Mouse (Mus musculus): Measurements from ENCODE around the gene Mtg1.
"Not testable (repeated sequence)": the region's sequence is repeated elsewhere in the genome, so short reads cannot be mapped to it uniquely, and the experiment has no call there.

The Mtg1 gene

DNA sequence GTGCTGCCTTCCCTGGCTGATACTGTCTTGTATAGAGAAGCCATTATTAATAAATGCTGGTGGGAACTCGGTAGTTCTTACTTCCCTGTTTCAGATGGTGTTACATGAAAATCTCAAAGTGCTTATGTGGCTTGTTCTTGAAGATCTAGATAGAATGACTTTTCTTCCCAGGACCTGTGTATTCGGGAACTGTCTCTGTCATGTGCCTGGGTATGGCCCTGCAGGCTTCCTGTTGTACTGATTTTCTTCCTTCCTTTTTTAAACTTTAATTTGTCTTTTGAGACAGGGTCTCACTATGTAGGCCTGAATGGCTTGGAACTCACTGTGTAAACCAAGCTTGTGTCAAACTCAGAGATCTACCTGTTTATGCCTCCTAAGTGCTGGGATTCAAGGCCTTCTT lies 9.5 kb upstream of the Mtg1 start:
- no peak for DNase-seq

DNA sequence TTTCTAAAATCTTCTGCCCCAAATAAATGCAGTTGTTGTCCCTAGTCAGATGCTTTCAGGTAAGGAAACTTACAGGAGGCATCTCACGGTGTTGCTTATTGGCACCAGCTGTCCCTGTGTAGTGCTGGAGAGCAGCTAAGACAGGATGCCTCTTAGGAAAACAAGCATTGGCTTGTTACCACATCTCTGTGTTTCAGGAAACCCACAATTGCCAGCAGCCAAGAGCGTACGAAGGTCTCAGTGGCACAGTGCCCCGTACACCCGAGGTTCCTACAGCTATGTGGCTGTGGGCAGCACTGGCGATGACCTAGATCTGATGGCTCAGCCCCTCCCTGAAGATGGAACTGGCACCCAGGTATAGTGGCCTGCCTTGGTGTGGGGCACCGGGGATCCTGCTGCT lies 5.2 kb upstream of the Mtg1 start:
- DNase-seq, result peak in 1 of 2 experiments; percentile 8

DNA sequence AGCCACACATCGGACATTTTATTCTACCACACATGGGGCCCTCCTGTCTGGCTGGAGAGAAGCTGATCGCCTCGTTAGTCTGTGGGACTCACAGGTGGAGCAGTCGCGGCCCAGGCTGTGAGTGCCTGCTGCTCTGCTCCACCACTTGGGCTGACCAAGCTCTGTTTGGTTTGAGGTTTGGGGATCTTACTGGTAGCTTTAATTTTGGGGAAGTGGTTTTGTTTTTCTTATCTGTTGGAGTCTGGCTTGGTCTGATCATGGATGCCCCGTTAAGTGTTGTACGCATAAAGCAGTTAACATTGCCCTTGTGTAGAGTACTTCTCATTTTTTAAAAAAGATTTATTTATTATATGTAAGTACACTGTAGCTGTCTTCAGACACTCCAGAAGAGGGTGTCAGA lies 3.3 kb upstream of the Mtg1 start:
- not testable (repeated sequence) for DNase-seq

DNA sequence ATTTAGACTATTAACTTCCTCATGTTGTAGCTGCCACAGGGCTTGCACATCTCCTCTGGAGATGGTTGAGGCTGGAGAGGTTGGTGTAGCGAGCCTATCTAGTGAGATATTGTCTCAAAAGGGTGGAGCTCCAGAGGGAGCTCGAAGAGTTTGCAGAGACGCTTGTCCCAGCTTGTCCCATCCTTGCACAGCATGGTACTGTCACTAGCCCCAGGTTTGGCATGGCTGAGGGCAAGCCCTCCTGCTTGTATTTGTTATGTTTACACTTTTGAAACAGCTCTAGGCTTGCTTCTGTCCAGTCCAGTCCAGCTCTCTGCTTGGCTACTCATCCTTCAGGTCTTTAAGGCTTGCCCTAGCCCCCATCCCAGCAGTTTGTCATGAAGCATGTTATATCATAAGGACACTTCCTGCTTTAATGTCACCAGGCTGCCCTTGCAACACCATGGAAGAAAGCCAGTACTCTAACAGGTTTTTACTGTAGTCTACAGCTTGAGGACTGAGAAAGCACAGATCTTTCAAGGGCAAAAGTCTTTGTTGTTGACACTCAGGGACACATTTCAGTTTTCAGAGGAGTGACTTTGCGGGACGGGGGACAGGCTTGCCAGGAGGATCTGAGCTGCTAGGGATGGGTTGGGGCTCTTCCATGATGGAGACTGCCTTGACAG lies 2.1 kb upstream of the Mtg1 start:
- DNase-seq, result peak in 1 of 2 experiments; percentile 15

DNA sequence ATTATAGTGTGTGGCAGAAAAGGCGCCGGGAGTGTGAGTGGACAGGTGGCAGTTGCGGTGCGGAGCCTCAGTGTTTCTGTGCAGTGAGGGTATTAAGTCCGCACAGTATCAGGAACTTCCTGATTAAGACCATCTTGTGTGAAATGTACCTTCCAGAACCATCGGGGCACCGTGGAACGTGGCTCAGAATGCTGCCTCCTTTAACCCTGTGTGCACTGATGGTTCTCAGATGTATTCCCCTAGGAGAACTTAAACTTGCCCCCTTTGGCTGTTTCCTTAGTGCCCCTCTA lies 602 bp downstream of the Mtg1 start:
- no peak for DNase-seq

DNA sequence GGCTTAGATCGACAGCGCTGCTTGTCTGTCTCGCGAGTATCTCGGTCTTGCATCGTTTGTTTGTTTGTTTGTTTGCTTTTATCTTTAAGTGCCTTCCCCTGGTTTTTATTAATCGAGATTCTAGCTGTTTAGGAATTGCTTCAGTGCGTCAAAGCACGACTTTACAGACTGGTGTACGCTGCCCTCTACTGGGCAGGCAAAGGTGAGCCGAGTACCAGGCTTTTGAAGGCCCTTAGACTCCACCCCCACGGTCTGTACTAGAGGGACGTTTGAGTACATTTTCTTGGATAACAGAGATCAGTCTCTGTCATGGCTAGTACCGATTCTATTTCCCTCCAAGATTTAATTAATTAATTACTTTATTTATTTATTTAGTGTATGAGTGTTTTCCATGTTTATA lies 4.0 kb downstream of the Mtg1 start:
- peak; percentile 77 to 79 for DNase-seq

DNA sequence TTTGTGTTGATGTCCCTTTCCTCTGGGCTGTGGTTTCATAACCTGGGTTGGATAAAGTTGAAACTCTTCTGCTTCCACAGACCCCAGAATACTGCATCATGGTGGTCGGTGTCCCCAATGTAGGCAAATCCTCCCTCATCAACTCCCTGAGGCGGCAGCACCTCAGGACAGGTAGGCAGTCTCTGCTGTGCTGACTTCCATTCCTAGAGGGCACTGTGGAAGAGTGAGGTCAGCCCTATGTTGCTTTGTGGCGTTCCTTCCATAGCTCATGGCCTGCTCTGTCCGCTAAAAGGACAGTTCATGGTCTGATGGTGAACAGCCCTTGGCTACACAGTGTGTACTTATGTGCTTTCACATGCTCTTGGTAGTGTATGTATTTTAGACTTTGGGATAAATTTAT lies 7.2 kb downstream of the Mtg1 start:
- DNase-seq, result no peak

DNA sequence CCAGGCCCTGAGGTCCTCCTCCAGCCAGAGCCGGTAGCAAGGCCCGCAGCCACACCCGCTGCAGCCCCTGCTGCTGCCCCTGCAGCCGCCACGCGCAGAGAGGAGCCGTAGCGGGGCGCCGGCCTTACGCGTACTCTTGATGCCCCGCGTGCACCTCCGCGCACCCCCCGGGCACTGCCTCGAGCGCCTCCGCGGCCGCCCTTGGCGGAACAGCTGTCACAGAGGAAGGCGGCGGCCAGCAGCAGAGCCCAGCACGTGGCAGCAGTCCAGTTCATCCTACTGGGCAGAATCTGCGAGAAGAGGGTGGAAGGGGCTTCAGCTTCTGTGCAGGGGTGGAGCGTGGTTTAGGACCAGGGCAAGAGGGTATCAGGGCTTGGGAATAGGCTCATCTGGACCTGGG lies 16.0 kb downstream of the Mtg1 start:
- DNase-seq, result no peak

DNA sequence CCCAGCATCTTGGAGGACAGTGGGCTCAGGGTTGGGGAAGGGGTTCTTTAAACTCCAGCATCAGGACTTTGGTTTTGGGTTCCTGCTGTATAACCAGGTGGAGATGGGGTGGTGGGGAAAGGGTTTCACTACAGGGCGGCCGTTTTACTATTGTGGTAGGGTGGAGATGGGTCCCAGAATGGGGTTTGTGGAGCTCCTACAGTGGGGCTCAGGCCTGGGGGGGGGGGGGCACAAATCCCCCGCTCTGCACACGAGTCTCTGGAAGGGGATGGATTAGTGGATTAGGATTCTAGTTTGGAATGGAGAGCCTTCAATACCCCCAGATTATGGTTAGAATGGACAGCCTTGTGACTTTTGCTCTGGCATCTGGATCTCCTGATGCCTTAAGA lies 16.5 kb downstream of the Mtg1 start:
- DNase-seq, result no peak

DNA sequence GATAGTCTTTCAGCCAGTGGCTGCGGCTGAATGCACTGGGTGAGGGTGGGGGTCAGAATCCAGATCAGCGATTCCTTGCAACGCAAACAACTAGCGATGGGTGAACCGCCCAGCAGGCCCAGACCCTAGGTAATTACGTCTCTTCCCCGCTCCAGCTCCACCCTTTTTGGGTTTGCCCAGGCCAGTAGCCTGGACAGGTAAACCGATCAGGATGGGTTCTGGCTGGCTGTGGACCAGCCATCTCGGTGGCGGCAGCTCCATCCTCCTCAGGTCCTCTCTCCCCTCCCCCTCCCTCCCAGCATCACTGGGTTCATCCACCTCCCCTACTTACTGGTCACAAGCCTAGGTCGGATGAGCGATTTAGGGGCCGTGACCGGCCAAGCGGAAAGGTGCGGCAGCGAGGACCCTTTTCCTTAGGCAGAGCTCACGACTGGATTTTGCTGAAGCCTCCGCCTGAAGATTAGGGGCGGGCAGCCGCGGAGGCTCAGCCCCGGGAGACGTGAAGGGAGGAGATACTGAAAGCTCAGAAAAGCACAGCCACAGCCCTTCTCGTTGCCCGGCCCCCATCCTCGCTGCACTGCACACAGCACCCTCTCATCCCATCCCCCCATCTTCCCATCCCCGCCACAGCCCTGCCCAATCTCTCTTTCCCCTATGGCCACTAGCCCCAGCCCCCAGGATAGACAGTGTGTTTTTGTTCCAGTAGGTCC lies 17.0 kb downstream of the Mtg1 start, which contains the start of gene Sprn:
Sprn (minus strand) TSS at position 660 of the 710 bp plus-strand sequence.
- no peak for DNase-seq

DNA sequence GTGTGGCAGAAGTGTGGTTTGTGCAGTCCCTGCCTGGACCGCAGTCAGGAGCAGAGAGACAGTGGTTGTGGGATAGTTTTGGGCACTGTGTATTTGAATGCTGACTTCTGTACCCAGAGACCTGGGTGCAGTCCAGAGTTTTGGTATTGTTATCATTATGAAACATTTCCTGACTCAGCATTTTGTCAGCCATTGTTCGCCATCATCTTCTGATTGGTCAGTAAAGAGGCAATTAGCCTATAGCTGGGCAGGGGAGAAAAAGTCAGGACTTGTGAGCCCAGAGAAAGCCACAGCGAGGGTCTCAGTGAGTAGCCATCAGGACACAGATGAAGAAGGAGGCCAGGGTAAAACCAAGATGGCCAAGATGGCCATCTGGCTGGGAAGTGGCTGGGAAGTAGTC lies 23.0 kb downstream of the Mtg1 start:
- DNase-seq, result no peak

DNA sequence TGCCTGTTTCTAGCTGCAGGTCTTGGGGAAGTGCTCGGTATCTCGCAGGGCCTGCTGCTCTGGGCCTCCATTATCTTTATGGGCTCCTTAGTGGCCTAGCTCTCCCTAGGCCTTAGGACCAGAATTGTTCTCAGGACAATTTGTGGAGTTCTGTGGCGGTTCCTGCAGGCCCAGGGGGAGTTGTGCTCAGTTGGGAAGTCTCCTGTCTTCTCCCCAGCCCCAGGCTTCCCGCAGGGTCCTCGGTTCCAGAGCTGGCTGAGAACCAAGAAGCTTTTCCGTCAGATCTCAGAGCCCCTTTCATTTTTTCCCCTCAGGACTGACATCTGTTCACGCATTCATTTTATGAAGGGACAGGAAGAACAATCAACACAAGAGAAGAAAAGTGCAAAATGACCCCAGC lies 27.3 kb downstream of the Mtg1 start, which contains the start of gene Olfr522:
Olfr522 (minus strand) TSS at position 101 of the 400 bp plus-strand sequence.
- DNase-seq, result no peak

DNA sequence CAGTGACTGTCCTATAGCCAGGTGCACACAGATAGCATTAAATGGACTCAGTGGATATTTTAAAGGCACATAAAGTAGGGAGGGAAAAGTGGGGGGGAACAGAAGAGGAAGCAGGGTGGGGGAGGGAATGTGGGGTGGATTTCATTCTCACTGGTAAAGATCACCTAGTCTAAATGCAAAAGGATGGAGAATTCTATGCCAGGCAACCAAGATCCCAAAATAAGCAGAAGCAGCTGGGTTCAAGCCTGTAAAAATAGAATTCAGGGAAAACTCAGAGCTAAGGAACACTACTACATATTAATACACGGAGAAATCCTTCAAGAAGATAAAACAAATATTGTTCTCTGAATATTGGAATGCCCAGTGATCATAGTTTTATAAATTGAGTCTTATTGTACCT lies 30.6 kb downstream of the Mtg1 start:
- DNase-seq, result no peak

DNA sequence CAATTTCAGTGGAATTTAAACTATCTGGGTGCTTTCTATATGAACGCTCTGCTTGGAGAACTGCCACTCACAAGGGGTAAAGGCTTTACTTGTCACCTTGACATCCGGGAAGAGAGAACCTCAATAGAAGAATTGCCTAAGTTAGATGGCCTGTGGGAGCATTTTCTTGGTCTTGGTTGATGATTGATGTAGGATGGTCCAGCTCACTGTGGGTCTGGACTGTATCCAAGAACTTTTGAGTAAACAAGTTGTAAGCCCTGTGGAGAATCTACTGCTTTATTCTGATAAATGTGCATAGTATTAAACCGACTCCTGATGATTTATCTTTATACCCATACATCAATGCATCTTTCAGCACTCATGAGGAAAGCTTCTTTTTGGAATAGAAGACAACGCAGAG lies 32.0 kb downstream of the Mtg1 start:
- DNase-seq, result no peak

DNA sequence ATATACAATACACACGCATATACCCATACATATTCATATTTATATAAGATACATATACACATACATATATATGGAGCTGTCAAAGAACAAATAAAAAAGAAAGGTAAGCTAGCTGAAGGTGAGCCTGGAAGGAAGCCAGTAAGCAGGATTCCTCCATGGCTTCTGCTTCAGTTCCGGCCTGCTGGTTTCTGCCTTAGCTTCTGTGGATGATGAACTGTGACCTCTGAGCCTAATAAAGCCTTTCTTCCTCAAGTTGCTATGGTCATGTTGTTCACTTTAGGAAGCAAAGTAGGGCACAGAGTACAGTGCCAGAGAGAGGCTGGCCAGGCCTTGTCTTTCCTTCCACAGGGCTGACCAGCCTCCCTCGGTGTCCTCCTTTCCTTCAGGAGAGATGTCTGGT lies 33.5 kb downstream of the Mtg1 start:
- DNase-seq, result peak; percentile 8 to 55

DNA sequence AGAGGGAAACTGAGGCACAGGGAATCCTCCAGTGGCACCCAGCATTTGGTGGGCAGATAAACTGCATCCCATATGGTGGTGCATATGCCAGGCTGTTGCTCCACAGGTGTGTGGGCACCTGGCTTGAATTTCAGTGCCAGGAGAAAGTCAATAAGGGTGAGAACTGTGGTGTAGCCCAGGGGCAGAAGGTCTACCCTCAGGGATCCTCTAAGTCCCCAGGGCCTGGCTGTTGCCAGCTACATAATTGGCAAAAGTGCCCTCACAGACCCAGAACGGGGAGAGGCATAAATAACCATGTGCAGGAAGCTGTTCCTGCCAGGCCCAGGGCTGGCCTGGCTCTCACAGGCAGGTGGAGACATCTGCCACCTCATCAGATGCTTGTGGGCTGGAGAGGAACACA lies 35.6 kb downstream of the Mtg1 start, which contains the start of gene Olfr523:
Olfr523 (plus strand) TSS at position 282 of the 400 bp plus-strand sequence.
- no peak for DNase-seq

DNA sequence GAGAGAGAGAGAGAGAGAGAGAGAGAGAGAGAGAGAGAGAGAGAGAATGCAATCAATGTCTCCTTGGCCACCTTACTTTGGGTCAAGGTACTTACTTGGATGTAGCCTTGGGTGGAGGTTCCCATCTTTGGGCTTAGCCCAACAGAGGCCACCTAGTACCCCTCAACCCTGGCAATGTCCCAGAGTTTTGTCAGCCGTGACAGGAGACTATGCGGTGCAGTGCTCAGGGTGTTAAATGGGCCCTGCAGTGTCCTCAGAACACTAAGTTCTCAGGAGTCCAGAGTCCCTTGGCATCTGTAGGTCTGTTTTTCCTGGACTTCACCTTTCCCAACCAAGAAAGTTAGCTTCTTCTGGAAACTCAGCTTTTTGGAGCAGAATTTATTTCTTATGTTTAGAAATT lies 41.8 kb downstream of the Mtg1 start:
- peak; percentile 73 to 92 for DNase-seq

DNA sequence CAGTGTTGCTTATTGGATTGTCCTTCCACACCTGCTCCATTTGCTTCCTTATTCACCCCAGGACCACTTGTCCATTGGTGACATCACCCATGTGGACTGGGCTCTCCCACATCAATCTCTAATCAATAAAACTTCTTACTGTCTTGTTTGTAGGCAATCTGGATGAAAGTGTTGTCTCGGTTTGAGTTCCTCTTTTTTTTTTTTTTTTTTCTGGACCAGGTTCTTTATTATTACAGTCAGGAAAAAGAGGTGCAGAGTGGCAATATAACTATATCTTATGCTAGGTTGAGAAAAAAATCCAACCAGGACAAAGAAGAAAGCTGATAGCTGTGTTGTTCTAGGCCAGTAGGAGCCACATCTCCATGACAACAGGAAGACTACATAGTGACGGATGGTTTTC lies 43.3 kb downstream of the Mtg1 start:
- no peak for DNase-seq

DNA sequence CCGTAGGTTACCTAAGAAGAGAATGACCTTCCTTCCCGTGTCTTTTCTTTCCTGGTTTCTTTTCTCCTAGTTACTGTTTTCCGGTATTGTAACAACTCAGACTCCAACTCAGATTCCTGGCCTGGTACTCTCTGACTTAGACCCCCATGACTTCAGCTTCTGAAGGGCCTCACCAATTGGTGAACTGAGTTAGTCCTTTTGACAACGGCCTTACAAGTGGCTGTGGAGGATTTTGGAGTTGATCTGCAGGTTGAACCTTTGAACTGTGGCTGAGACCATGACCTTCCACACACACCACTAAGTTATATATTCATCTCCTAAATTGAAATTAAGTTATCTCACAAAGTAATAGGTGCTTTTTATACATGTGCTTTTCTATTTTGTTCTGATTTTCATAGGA lies 46.8 kb downstream of the Mtg1 start:
- DNase-seq, result no peak

DNA sequence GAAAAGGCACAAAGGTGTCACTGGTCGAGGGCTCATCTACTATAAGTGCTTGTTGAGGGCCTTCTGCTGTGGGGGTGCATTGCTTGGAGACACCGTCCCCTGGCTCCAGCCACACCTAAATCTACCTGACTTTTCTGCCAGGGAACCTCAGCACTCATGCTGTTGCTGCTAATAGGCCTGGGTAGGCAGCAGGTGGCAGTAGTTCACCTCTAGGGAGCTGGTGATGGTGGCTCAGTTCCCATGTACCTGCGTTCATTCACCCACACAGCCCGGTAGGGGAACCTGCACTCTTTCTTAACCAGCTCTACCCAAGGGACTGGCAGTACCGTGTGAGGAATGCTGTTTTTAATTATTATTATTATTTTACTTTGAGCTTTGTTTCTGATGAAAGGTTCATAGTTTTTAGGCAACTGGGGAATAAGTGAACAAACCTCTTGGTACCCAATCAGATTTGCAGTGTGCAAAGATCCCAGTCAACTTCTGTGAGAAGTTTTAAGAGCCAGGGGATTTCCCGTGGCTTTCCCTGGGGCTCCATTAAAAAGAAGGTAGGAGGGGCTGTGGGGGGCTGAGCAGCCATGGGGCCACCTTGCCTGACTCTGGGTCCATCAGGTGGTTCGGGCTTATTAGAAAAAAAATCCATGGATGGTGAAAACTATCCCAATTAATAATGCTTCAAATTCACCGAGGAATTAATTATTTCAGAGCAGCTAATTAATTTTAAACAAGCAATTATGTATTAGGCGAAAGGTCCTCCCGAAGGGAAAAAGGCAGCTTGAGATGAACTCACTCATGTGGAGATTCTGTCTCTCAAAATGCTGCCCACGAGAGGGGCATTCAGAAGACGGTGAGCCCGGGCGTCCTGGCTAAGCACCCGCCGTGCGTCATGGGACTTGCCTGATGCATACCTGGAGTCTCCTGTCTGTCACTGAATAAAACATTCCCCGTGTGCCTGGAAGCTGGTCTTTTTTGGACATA lies 49.6 kb downstream of the Mtg1 start:
- peak; percentile 67 to 82 for DNase-seq

DNA sequence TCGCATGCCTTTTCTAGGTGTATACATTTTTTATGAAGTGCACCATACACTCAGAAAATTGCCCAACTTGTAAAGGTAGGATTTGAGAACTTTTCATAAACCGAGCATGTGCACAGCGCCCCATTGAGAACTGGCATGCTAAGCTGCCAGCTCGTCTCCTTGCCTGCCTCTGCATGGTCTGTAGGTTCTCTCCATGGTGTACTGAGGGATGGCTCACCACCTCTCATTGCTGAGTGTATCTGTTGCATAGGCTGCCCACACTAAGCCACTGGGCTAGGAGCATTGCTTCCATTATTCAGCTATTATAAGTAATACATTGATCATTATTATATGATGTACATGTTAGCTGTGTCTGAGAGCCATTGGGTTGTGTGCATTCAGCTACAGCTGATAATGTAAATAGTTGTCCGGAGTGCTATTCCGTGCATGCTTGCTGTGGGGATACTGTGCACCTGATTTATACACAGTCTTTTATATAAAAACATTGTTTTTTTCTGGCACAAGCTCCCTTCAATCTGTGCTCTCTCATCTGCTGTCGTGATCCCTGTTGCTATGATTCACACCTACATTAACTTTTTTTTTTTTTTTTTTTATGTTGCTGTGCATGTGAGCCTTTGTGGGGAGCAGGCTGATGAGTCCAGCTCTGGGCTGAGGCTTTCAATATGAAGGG lies 50.5 kb downstream of the Mtg1 start:
- DNase-seq, result no peak

DNA sequence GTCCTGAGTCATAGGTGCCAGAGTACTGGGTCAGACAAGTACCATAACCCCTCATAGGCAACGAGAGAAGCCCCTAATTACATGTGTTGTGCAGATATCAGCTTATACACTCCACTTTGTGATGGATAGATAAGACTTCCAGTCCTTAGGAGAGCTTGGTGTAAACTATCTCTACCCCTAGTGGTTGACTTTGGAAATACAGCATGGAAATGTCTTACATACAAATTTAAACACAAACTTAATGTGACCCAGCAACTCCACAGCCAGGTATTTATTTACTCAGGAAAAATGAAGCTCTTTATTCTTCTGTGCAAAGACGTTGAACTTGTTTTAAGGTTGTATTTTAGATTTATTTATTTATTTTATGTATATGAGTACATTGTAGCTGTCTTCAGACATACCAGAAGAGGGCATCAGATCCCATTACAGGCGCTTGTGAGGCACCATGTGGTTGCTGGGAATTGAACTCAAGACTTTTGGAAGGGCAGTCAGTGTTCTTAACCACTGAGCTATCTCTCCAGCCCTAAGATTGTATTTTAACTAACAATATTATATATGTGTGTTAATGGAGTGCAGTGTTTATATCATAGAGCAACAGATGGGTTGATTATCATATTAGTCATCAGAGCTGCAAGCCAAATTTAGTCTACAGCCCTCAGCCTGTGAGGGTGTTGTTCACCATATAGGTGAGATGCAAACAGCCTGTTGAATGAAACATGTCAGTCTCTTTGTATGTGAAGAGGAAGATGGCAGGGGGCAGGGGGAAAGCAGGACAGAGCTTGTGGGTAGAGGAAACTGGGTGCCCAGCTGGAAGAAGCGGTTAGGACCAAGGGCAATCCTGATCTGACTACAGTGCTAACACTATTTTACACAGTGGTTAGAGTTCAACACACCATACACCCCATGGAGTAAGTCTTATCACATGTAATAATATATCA lies 51.3 kb downstream of the Mtg1 start:
- no peak for DNase-seq
